Mouse (Mus musculus): ENCODE results near the gene Ptpra.

DNA sequence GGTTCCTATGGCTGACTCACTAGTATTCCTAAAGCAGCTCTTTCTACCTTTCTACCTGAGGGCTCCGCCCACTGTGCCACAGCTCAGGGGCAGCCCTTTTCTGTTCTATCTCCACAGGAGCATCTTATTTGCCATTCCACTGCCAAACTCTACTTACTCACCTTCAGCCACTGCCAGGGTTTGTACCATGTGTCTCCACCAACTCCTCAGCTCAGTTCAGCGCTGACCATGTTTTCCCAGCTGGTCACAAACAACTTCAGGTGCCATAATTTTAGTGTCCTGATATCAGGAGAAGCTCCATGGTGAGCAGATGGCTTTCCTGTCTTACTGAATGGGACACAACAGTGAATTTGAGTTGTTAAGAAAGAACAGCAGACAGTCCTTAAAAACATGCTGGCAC lies 107.4 kb downstream of the Ptpra start:
- TF ChIP-seq CTCF (IDR thresholded peaks at IDR 0.05; ENCODE audit: insufficient read depth, low read depth, low read length) = no peak
- no peak for TF ChIP-seq POLR2A (IDR thresholded peaks at IDR 0.05; ENCODE audit: insufficient read depth, low read depth, low read length)
